Mouse (Mus musculus): ENCODE measurements around the gene Tmem164. TPM values are rescaled to one million over a fixed set of nuclear protein-coding genes. Genes with fewer than 3 reads are reported as not detected.

The Tmem164 gene
- polyA plus RNA-seq, 1 experiment from 2014 or later: 21.4 TPM

DNA sequence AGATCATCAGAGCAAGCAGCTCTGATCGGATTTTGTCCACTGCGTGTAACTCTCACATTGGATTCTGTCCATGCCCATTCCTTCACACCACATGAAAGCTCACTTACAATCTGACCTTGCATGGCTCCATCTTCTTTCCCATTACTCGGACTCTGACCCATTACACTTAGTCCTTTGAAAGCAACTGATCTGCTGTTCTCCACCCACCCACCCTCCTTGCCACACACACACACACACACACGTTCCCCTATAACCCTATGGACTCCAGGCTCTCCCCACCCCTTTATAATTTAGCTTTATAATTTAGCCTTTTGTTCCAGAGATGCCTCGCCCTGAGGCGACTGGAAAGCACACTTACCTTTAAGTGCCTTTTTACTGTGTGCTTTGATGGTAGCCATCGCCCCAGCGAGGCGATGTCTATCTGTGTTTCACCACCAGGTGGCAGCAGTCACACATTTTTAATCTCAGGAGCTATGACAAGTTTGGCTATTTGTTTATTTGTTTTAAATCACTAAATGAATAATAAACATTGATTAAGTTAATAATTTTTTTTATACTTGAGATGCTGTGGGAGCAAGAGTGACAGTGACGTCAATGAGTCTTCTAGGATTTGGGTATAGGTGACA, 137.0 kb downstream of the Tmem164 start:
- no peak overlapping the region for H3K9ac ChIP-seq (ENCODE audit: low read depth, low read length)
- H3K4me1 ChIP-seq (ENCODE audit: control insufficient read depth, insufficient read depth, low read length): no peaks in the 10 kb centered on the region
- WGBS: 48% methylated on average over 10 of the region's 10 CpGs
- H3K27me3 ChIP-seq (ENCODE audit: control insufficient read depth, insufficient read depth, low read depth, low read length): no peaks in the 10 kb centered on the region
- H3K36me3 ChIP-seq (ENCODE audit: control insufficient read depth, insufficient read depth, low read length): no peaks in the 10 kb centered on the region
- no peak overlapping the region for H3K4me3 ChIP-seq (ENCODE audit: low read depth, low read length)
- no peak overlapping the region for H3K4me2 ChIP-seq (ENCODE audit: low read length)
- ATAC-seq: peak; percentile 26; the same call in 1 of the 2 replicates
- no peaks in the 10 kb centered on the region for H3K9me3 ChIP-seq (replicated peaks; ENCODE audit: control insufficient read depth, low read length, poor library complexity, severe bottlenecking)
- no peak overlapping the region for H3K27ac ChIP-seq (ENCODE audit: low read length)

DNA sequence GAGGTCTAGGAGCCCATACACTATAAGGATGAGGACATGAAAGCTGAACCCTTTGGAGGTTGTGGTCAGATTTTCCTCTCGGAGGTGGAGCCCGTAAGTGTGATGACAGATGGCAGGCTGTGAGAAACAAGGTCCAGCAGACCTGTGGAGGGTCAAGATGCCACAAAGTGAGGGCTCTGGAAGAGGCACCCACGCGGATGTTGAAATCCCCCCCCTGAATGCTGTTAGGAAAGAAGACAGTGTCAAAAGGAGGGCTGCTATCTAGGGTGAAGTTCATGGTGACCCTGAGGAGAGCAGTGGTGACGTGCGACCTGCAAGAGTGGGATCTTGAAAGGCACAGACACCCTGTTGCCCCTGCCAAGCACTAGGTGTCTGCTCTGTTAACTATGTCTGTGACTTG, 140.0 kb downstream of the Tmem164 start:
- ATAC-seq: no peak
- Histone ChIP-seq H3K36me3 (ENCODE audit: control insufficient read depth, insufficient read depth, low read length) (no peaks in the 10 kb centered on the region), H3K4me1 (ENCODE audit: control insufficient read depth, insufficient read depth, low read length) (no peaks in the 10 kb centered on the region), H3K9me3 (replicated peaks; ENCODE audit: control insufficient read depth, low read length, poor library complexity, severe bottlenecking) (no peaks in the 10 kb centered on the region), H3K4me2 (ENCODE audit: low read length) (no peak overlapping the region), H3K9ac (ENCODE audit: low read depth, low read length) (no peak overlapping the region), H3K27me3 (ENCODE audit: control insufficient read depth, insufficient read depth, low read depth, low read length) (no peaks in the 10 kb centered on the region), H3K4me3 (ENCODE audit: low read depth, low read length) (no peak overlapping the region), H3K27ac (ENCODE audit: low read length) (no peak overlapping the region)
- 87% methylated on average over 6 of the region's 6 CpGs for WGBS

GRCm38 (mm10) chrX:142821846-142822245, 140.6 kb downstream of the Tmem164 start:
- Histone ChIP-seq H3K4me1 (ENCODE audit: control insufficient read depth, insufficient read depth, low read length) (no peaks in the 10 kb centered on the region), H3K27ac (ENCODE audit: low read length) (no peak overlapping the region), H3K4me3 (ENCODE audit: low read depth, low read length) (no peak overlapping the region), H3K36me3 (ENCODE audit: control insufficient read depth, insufficient read depth, low read length) (no peaks in the 10 kb centered on the region), H3K4me2 (ENCODE audit: low read length) (no peak overlapping the region), H3K27me3 (ENCODE audit: control insufficient read depth, insufficient read depth, low read depth, low read length) (no peaks in the 10 kb centered on the region), H3K9ac (ENCODE audit: low read depth, low read length) (no peak overlapping the region), H3K9me3 (replicated peaks; ENCODE audit: control insufficient read depth, low read length, poor library complexity, severe bottlenecking) (no peaks in the 10 kb centered on the region)
- ATAC-seq: no peak
- 40% methylated on average over 3 of the region's 3 CpGs for WGBS

- H3K4me2 ChIP-seq (ENCODE audit: low read length): no peak overlapping the region
- no peaks in the 10 kb centered on the region for H3K27me3 ChIP-seq (ENCODE audit: control insufficient read depth, insufficient read depth, low read depth, low read length)
- no peaks in the 10 kb centered on the region for H3K36me3 ChIP-seq (ENCODE audit: control insufficient read depth, insufficient read depth, low read length)
- H3K27ac ChIP-seq (ENCODE audit: low read length): no peak overlapping the region
- no peaks in the 10 kb centered on the region for H3K4me1 ChIP-seq (ENCODE audit: control insufficient read depth, insufficient read depth, low read length)
- no peak overlapping the region for H3K9ac ChIP-seq (ENCODE audit: low read depth, low read length)
- 80% methylated on average over 1 of the region's 1 CpGs for WGBS
- no peak for ATAC-seq
- H3K9me3 ChIP-seq (replicated peaks; ENCODE audit: control insufficient read depth, low read length, poor library complexity, severe bottlenecking): no peaks in the 10 kb centered on the region
- H3K4me3 ChIP-seq (ENCODE audit: low read depth, low read length): no peak overlapping the region
Measured at GRCm38 (mm10) chrX:142825309-142825708, 144.1 kb downstream of the Tmem164 start.

DNA sequence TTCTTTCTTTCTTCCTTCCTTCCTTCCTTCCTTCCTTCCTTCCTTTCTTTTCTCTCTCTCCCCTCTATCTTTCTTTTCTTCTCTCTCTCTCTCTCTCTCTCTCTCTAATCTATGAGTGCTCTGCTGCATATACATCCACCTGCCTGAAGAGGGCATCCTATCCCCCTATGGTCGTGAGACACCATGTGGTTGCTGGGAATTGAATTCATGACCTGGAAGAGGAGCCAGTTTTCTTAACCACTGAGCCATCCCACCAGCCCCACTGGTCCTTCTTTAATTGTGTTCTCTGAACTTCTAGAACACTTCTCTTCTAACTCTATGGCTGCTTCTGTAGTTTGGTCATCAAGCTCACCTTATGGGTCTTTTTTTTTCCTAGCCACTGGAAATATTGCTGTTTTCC, 146.4 kb downstream of the Tmem164 start:
- no peaks in the 10 kb centered on the region for H3K4me1 ChIP-seq (ENCODE audit: control insufficient read depth, insufficient read depth, low read length)
- no peaks in the 10 kb centered on the region for H3K9me3 ChIP-seq (replicated peaks; ENCODE audit: control insufficient read depth, low read length, poor library complexity, severe bottlenecking)
- no peaks in the 10 kb centered on the region for H3K27me3 ChIP-seq (ENCODE audit: control insufficient read depth, insufficient read depth, low read depth, low read length)
- H3K4me2 ChIP-seq (ENCODE audit: low read length): no peak overlapping the region
- no peak overlapping the region for H3K9ac ChIP-seq (ENCODE audit: low read depth, low read length)
- 36% methylated on average over 1 of the region's 1 CpGs for WGBS
- no peak for ATAC-seq
- H3K36me3 ChIP-seq (ENCODE audit: control insufficient read depth, insufficient read depth, low read length): no peaks in the 10 kb centered on the region
- H3K27ac ChIP-seq (ENCODE audit: low read length): no peak overlapping the region
- no peak overlapping the region for H3K4me3 ChIP-seq (ENCODE audit: low read depth, low read length)

DNA sequence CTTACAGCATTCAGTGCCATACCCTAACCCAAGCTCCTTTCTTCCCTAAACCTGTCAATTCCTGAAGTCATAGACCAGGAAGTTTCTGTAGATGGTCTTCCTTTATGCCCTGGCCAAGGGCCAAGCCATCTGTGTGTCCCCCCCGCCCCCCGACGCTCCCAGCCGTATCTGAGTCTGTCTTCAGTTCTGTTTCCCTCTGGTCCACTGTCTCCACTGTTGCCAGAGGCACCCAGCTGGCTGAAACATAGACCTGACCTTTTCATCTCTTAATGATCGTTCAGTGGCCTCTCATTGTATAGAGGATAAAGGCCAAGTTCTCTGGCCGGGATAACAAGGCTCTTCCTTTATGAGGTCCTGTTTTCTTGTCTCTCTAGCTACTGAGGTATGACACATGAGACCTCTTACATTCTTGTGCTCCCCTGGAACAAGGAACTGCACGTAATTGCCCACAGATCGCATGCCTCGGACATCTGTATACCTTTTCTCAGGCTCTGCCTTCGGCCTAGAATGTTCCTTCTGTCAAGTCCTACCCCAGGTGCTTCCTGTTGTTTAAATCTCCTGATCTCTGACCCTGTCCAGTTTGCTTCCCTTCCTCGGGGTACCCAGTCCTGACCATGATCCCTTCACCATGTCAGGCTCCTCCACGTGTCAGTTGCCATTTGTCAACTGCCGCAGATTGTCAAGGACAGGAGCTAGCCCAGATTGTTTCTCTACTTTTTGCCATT, 147.1 kb downstream of the Tmem164 start:
- H3K27me3 ChIP-seq (ENCODE audit: control insufficient read depth, insufficient read depth, low read depth, low read length): no peaks in the 10 kb centered on the region
- no peaks in the 10 kb centered on the region for H3K4me1 ChIP-seq (ENCODE audit: control insufficient read depth, insufficient read depth, low read length)
- ATAC-seq: no peak
- H3K4me2 ChIP-seq (ENCODE audit: low read length): no peak overlapping the region
- no peak overlapping the region for H3K9ac ChIP-seq (ENCODE audit: low read depth, low read length)
- H3K36me3 ChIP-seq (ENCODE audit: control insufficient read depth, insufficient read depth, low read length): no peaks in the 10 kb centered on the region
- WGBS: 77% methylated on average over 13 of the region's 13 CpGs
- no peak overlapping the region for H3K4me3 ChIP-seq (ENCODE audit: low read depth, low read length)
- no peaks in the 10 kb centered on the region for H3K9me3 ChIP-seq (replicated peaks; ENCODE audit: control insufficient read depth, low read length, poor library complexity, severe bottlenecking)
- H3K27ac ChIP-seq (ENCODE audit: low read length): no peak overlapping the region

DNA sequence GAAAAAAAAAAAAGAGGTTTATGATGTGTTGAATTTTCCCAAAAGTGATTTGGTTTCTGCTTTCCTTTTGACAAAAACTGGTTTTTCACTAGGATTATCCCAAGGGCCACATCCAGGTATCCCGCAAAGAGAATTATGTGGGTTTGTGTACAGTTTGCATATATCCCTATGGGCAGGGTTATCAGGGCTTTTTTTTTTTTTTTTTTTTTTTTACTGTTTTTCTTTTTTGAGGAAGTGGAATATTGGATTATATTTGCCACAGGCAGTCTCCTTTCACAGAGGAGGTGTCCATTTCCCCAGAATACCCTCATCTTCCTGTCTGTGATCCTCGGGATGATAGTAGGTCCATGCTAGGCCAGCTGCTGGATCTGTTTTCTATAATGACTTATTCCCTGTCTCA, 148.1 kb downstream of the Tmem164 start:
- H3K4me2 ChIP-seq (ENCODE audit: low read length): no peak overlapping the region
- no peak for ATAC-seq
- H3K9ac ChIP-seq (ENCODE audit: low read depth, low read length): no peak overlapping the region
- H3K9me3 ChIP-seq (replicated peaks; ENCODE audit: control insufficient read depth, low read length, poor library complexity, severe bottlenecking): no peaks in the 10 kb centered on the region
- no peak overlapping the region for H3K27ac ChIP-seq (ENCODE audit: low read length)
- H3K4me1 ChIP-seq (ENCODE audit: control insufficient read depth, insufficient read depth, low read length): no peaks in the 10 kb centered on the region
- no peak overlapping the region for H3K4me3 ChIP-seq (ENCODE audit: low read depth, low read length)
- WGBS: 70% methylated on average over 2 of the region's 2 CpGs
- no peaks in the 10 kb centered on the region for H3K36me3 ChIP-seq (ENCODE audit: control insufficient read depth, insufficient read depth, low read length)
- H3K27me3 ChIP-seq (ENCODE audit: control insufficient read depth, insufficient read depth, low read depth, low read length): no peaks in the 10 kb centered on the region

DNA sequence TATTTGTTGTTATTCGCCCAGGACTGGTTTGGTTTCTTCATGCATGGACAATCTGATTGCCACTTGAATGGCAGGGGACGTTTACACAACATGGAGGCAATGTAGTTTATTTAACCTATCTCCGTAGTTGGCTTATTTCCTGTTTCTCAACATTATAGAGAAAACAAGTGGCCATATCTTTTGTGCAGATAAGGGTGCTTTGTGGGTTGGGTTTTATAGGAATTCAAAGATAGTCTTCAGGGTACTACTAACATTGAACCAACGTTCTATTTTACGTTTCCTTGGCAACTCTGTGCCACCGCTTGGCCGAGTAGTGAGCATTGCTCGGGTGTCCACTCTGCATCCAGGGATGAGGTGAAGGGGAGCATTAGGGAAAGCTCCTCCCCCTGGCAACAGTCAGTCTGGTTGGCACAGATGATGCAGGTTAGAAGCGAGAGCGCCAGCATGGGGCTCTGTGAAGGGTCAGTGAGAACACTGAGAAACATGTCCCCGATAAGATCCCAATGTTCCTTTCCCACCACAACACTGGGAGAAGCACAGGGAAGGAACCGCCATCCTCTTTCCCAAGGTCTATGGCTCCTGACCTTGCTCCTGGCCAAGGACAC, 148.8 kb downstream of the Tmem164 start:
- H3K9me3 ChIP-seq (replicated peaks; ENCODE audit: control insufficient read depth, low read length, poor library complexity, severe bottlenecking): no peaks in the 10 kb centered on the region
- no peaks in the 10 kb centered on the region for H3K36me3 ChIP-seq (ENCODE audit: control insufficient read depth, insufficient read depth, low read length)
- no peak for ATAC-seq
- no peak overlapping the region for H3K4me2 ChIP-seq (ENCODE audit: low read length)
- H3K9ac ChIP-seq (ENCODE audit: low read depth, low read length): no peak overlapping the region
- H3K27ac ChIP-seq (ENCODE audit: low read length): no peak overlapping the region
- no peaks in the 10 kb centered on the region for H3K4me1 ChIP-seq (ENCODE audit: control insufficient read depth, insufficient read depth, low read length)
- H3K4me3 ChIP-seq (ENCODE audit: low read depth, low read length): no peak overlapping the region
- H3K27me3 ChIP-seq (ENCODE audit: control insufficient read depth, insufficient read depth, low read depth, low read length): peaks cover 3% of the 10 kb centered on the region; the same call in 1 of the 2 replicates
- 83% methylated on average over 12 of the region's 12 CpGs for WGBS

DNA sequence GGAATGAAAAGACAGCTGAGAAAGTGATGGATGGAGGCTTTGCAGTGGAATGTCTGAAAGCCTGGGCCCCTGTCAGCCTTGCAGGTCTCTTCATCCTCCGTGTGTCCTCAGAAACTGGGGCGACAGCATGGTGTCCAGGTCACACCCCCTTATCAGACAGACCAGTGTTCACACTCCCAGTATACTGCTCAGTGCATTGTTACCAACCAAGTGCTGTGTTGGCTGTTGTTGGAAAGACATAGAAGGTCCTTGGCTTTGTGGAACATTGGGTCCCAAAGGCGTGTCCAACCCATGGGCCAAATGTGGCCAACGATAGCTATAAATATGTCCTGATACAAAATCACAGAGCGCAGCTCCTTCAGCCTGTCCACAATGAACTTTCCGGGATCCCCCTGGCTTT, 149.4 kb downstream of the Tmem164 start:
- Histone ChIP-seq H3K4me1 (ENCODE audit: control insufficient read depth, insufficient read depth, low read length) (no peaks in the 10 kb centered on the region), H3K27me3 (ENCODE audit: control insufficient read depth, insufficient read depth, low read depth, low read length) (peaks cover 3% of the 10 kb centered on the region; the same call in 1 of the 2 replicates), H3K36me3 (ENCODE audit: control insufficient read depth, insufficient read depth, low read length) (no peaks in the 10 kb centered on the region), H3K4me2 (ENCODE audit: low read length) (no peak overlapping the region), H3K9ac (ENCODE audit: low read depth, low read length) (no peak overlapping the region), H3K4me3 (ENCODE audit: low read depth, low read length) (no peak overlapping the region), H3K9me3 (replicated peaks; ENCODE audit: control insufficient read depth, low read length, poor library complexity, severe bottlenecking) (no peaks in the 10 kb centered on the region), H3K27ac (ENCODE audit: low read length) (no peak overlapping the region)
- 90% methylated on average over 6 of the region's 6 CpGs for WGBS
- ATAC-seq: no peak

All from midbrain, embryonic 16.5 days (tissue).